Mouse (Mus musculus) embryonic facial prominence, embryonic 14.5 days (tissue): ENCODE data around the gene Pex11a. TPM values are rescaled to one million over a fixed set of nuclear protein-coding genes. Genes with fewer than 3 reads are reported as not detected.

ENCODE experiments used
- ATAC-seq: fragments of 200-750 bp; cut with Nextera tagmentation; 2 replicates; pipeline ENCODE4 v1.8.0; 2017; ENCODE audit warnings: low read depth, moderate number of reproducible peaks, moderate TSS enrichment
- DNase-seq: peaks from one replicate; pipeline ENCODE4 v3.0.0-alpha.2; 2015; ENCODE audit warnings: low spot score
- H3K27ac ChIP-seq: fragments of 300-500 bp; sonication (generic); replicated peaks from 2 replicates; pipeline ENCODE4 v1.5.1; 2014; ENCODE audit warnings: low read depth, mild to moderate bottlenecking, low read length, moderate library complexity
- H3K27me3 ChIP-seq: fragments of 300-500 bp; sonication (generic); replicated peaks from 2 replicates; pipeline ENCODE4 v1.6.1; 2014; ENCODE audit warnings: low read length; ENCODE audit not compliant: control insufficient read depth, insufficient read depth
- H3K36me3 ChIP-seq: fragments of 300-500 bp; sonication (generic); 2 replicates; pipeline ENCODE4 v1.6.1; 2014; ENCODE audit warnings: low read length, mixed read lengths; ENCODE audit not compliant: control insufficient read depth, insufficient read depth
- H3K4me1 ChIP-seq: fragments of 300-500 bp; sonication (generic); 2 replicates; pipeline ENCODE4 v1.6.1; 2014; ENCODE audit warnings: antibody characterized with exemption, low read length; ENCODE audit not compliant: control insufficient read depth, insufficient read depth
- H3K4me2 ChIP-seq: fragments of 300-500 bp; sonication (generic); 2 replicates; pipeline ENCODE4 v1.6.1; 2014; ENCODE audit warnings: low read depth, mild to moderate bottlenecking, low read length, moderate library complexity, mixed read lengths
- H3K4me3 ChIP-seq: fragments of 300-500 bp; sonication (generic); 2 replicates; pipeline ENCODE4 v1.5.1; 2014; ENCODE audit warnings: low read depth, mild to moderate bottlenecking, low read length
- H3K9ac ChIP-seq: fragments of 300-500 bp; sonication (generic); 2 replicates; pipeline ENCODE4 v1.6.1; 2014; ENCODE audit warnings: low read depth, mild to moderate bottlenecking, low read length, moderate library complexity, mixed read lengths
- H3K9me3 ChIP-seq: fragments of 300-500 bp; sonication (generic); 2 replicates; pipeline ENCODE4 v1.6.1; 2016; ENCODE audit warnings: low read length; ENCODE audit not compliant: control insufficient read depth
- WGBS: fragments of 180-500 bp; shearing (Covaris S2); extraction: QIAGEN DNeasy Blood & Tissue Kit; methylation state at CpG from one replicate; pipeline ENCODE4 v1.1.7; 2014; 5-methylcytosine and 5-hydroxymethylcytosine counted together
- polyA plus RNA-seq: library from polyadenylated mRNA; unstranded; fragments of >200 nt; fragmentation: Nextera tagmentation; extraction: Ambion mirVana; gene quantifications from 2 replicates; pipeline ENCODE4 v1.2.1, GENCODE M21; 2014

Pex11a gene
- polyA plus RNA-seq, 1 experiment from 2014 or later, result 9.2 TPM

- H3K36me3 ChIP-seq, result peaks cover 89% of the 10 kb centered on the region
- ATAC-seq (no peak), DNase-seq (no peak)
Measured at GRCm38 (mm10) chr7:79705210-79705609, 37.7 kb downstream of the Pex11a start.

GRCm38 (mm10) chr7:79702755-79703154, 40.2 kb downstream of the Pex11a start:
- Histone ChIP-seq H3K9ac (no peak overlapping the region), H3K4me3 (no peak overlapping the region), H3K4me1 (no peaks in the 10 kb centered on the region), H3K4me2 (no peak overlapping the region), H3K36me3 (peaks cover 92% of the 10 kb centered on the region), H3K27ac (no peak overlapping the region), H3K27me3 (no peaks in the 10 kb centered on the region), H3K9me3 (no peaks in the 10 kb centered on the region)
- ATAC-seq, result no peak
- no peak for DNase-seq
- WGBS, result 89% methylated on average over 16 of the region's 16 CpGs

More at GRCm38 (mm10) chr7:79705210-79705609, 37.7 kb downstream of the Pex11a start:
- Histone ChIP-seq H3K4me3 (no peak overlapping the region), H3K27me3 (no peaks in the 10 kb centered on the region; the same call in 1 of the 2 replicates), H3K27ac (no peak overlapping the region), H3K4me2 (no peak overlapping the region), H3K9me3 (no peaks in the 10 kb centered on the region), H3K9ac (no peak overlapping the region), H3K4me1 (peaks cover 3% of the 10 kb centered on the region; the same call in 1 of the 2 replicates)
- 83% methylated on average over 5 of the region's 5 CpGs for WGBS

DNA sequence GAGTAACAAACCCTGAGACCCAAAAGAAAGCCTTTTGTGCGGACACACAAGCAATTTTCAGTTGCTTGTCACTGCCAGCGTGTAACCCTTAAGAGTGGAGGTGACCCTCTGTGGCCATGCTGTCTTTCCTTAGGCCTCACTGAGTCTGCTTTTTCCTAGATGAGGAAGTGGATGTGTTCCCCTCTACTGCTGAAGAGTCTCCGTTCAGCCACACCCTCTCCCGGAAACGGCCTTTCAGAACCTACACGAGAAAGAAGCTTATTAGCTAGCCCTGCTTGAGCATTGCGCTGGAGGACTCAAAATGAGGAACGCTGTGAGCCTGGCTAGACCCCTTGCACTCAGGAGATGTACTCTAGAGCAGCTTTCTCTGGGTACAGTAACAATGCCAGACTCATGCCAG, 46.4 kb downstream of the Pex11a start:
- no peak overlapping the region for H3K4me2 ChIP-seq
- peaks cover 89% of the 10 kb centered on the region for H3K36me3 ChIP-seq
- 83% methylated on average over 8 of the region's 8 CpGs for WGBS

More for the DNA sequence above, 46.4 kb downstream of the Pex11a start:
- H3K27ac ChIP-seq, result no peak overlapping the region
- H3K4me1 ChIP-seq, result no peaks in the 10 kb centered on the region
- H3K9ac ChIP-seq, result no peak overlapping the region
- no peaks in the 10 kb centered on the region for H3K27me3 ChIP-seq
- H3K4me3 ChIP-seq, result no peak overlapping the region
- no peak for ATAC-seq
- DNase-seq, result no peak
- no peaks in the 10 kb centered on the region for H3K9me3 ChIP-seq

Other genes starting within 250 kb of the Pex11a start
- gene Rhcg, start 125.5 kb downstream of the Pex11a start, polyA plus RNA-seq, result 0.39 and 0.65 TPM in 2 replicates
- gene Ticrr, start 82.9 kb downstream of the Pex11a start, polyA plus RNA-seq, result 7.4 and 7.7 TPM in 2 replicates
- gene Kif7, start 27.4 kb downstream of the Pex11a start, polyA plus RNA-seq, result 5.3 and 6.2 TPM in 2 replicates
- 0.50 and 1.7 TPM in 2 replicates for gene Plin1, start 10.2 kb downstream of the Pex11a start, polyA plus RNA-seq
- gene Wdr93, start within 50 bp of the Pex11a start, polyA plus RNA-seq, result 0.17 and 1.3 TPM in 2 replicates
- gene Mesp1, start 50.7 kb upstream of the Pex11a start, polyA plus RNA-seq, result 0.21 and 0.35 TPM in 2 replicates
- 0.72 and 0.98 TPM in 2 replicates for gene Mesp2, start 67.6 kb upstream of the Pex11a start, polyA plus RNA-seq
- gene Anpep, start 117.9 kb upstream of the Pex11a start, polyA plus RNA-seq, result 20.8 and 30.5 TPM in 2 replicates
- 30.0 and 31.9 TPM in 2 replicates for gene Ap3s2, start 177.5 kb upstream of the Pex11a start, polyA plus RNA-seq
- 22.1 and 23.6 TPM in 2 replicates for gene Arpin, start 192.2 kb upstream of the Pex11a start, polyA plus RNA-seq